Mouse (Mus musculus) bone marrow, adult 2 months (tissue): ENCODE results near the gene Wdr17.

ENCODE experiments used
- CTCF ChIP-seq: fragments of 200-500 bp; IDR thresholded peaks from 2 replicates; pipeline ENCODE4 v1.5.1; 2011; ENCODE audit warnings: low read length, control low read depth; ENCODE audit not compliant: control insufficient read depth, insufficient read depth
- POLR2A ChIP-seq: fragments of 200-500 bp; IDR thresholded peaks from 2 replicates; pipeline ENCODE4 v1.6.1; 2011; ENCODE audit warnings: low read depth, mild to moderate bottlenecking, control low read depth, low read length, borderline replicate concordance; ENCODE audit not compliant: control insufficient read depth

DNA sequence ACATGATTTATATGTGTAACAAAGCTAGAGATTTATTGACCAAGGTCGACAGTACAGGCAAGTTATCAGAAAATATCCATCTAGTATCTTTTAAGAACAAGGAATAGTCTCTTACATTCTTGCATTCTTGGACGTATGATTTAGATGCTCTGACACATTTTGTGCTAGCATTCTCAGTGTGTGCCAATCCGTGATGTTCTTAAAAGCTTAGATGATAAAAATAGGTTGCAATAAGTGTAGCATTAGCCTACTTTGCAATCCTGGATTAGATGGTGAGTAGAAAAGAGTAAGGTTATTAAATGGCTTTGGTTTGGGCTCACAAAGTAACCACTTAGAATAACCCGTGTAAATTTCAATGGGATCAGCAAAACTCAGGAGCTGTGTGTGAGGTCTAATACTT lies 168.5 kb downstream of the Wdr17 start:
- TF ChIP-seq POLR2A (no peak), CTCF (no peak)
